Mouse (Mus musculus): ENCODE results near the gene Ugt2a1. TPM values are rescaled to one million over a fixed set of nuclear protein-coding genes. Genes with fewer than 3 reads are reported as not detected.
"Not testable (repeated sequence)": the region's sequence is repeated elsewhere in the genome, so short reads cannot be mapped to it uniquely, and the experiment has no call there.

Ugt2a1 gene
- polyA plus RNA-seq, 1 experiment from 2014 or later = not detected

DNA sequence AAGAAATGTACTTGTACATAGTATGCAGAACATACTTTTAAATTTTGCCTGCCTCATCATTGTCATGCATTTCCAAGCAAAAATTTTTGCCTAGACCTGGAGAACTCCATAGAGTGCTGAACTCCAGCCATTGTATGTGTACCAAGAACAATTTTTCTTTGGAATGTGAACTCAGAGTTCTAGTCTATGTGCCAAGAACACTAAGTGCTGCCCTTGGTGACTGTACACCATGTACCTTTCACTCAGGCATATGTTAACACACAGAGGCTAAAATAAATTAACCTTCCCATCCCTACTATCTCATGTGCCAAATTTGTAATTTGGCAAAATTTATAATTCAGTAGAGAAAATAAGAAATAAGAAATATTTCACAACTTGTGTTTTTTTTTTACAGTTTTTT, 8.3 kb upstream of the Ugt2a1 start:
- Histone ChIP-seq H3K36me3 (ENCODE audit: control insufficient read depth, insufficient read depth, low read length) (no peaks in the 10 kb centered on the region), H3K9me3 (ENCODE audit: control insufficient read depth, low read depth, low read length) (no peaks in the 10 kb centered on the region), H3K9ac (replicated peaks; ENCODE audit: low read depth, low read length) (no peak overlapping the region), H3K4me3 (ENCODE audit: low read depth, low read length) (no peak overlapping the region), H3K27ac (ENCODE audit: low read length) (no peak overlapping the region), H3K4me2 (replicated peaks; ENCODE audit: low read depth, low read length) (no peak overlapping the region), H3K4me1 (ENCODE audit: control insufficient read depth, insufficient read depth, low read length) (no peaks in the 10 kb centered on the region), H3K27me3 (ENCODE audit: control insufficient read depth, insufficient read depth, low read length) (no peaks in the 10 kb centered on the region)
- no peak for ATAC-seq (ENCODE audit: insufficient number of reproducible peaks, insufficient read depth, low FRiP score, low read depth)

- not testable (repeated sequence) for H3K27ac ChIP-seq (ENCODE audit: low read length); H3K27me3 ChIP-seq (ENCODE audit: control insufficient read depth, insufficient read depth, low read length); H3K4me2 ChIP-seq (replicated peaks; ENCODE audit: low read depth, low read length); H3K36me3 ChIP-seq (ENCODE audit: control insufficient read depth, insufficient read depth, low read length); H3K9ac ChIP-seq (replicated peaks; ENCODE audit: low read depth, low read length); H3K4me1 ChIP-seq (ENCODE audit: control insufficient read depth, insufficient read depth, low read length); H3K9me3 ChIP-seq (ENCODE audit: control insufficient read depth, low read depth, low read length); H3K4me3 ChIP-seq (ENCODE audit: low read depth, low read length); ATAC-seq (ENCODE audit: insufficient number of reproducible peaks, insufficient read depth, low FRiP score, low read depth)
- WGBS = 74% methylated on average over 1 of the region's 1 CpGs
Observed at GRCm38 (mm10) chr5:87486706-87487105, 4.0 kb downstream of the Ugt2a1 start, which contains the start of gene Gm43638. Gene Gm43638, minus strand, starts transcription at chr5:87486806.

- H3K27ac ChIP-seq (ENCODE audit: low read length) = no peak within 1 kb of the TSS
- H3K9ac ChIP-seq (replicated peaks; ENCODE audit: low read depth, low read length) = no peak within 1 kb of the TSS
- no peaks in the 10 kb centered on the region for H3K4me1 ChIP-seq (ENCODE audit: control insufficient read depth, insufficient read depth, low read length)
- ATAC-seq (ENCODE audit: insufficient number of reproducible peaks, insufficient read depth, low FRiP score, low read depth) = no peak
- no peak within 1 kb of the TSS for H3K4me3 ChIP-seq (ENCODE audit: low read depth, low read length)
- no peaks in the 10 kb centered on the region for H3K9me3 ChIP-seq (ENCODE audit: control insufficient read depth, low read depth, low read length)
- no peak within 1 kb of the TSS for H3K4me2 ChIP-seq (replicated peaks; ENCODE audit: low read depth, low read length)
- H3K27me3 ChIP-seq (ENCODE audit: control insufficient read depth, insufficient read depth, low read length) = no peaks in the 10 kb centered on the region
- H3K36me3 ChIP-seq (ENCODE audit: control insufficient read depth, insufficient read depth, low read length) = no peaks in the 10 kb centered on the region
- 82% methylated on average over 5 of the region's 5 CpGs for WGBS
Observed at GRCm38 (mm10) chr5:87482160-87482559, 8.5 kb downstream of the Ugt2a1 start, which contains the start of gene Ugt2a2. Gene Ugt2a2, minus strand, starts transcription at chr5:87482260.

DNA sequence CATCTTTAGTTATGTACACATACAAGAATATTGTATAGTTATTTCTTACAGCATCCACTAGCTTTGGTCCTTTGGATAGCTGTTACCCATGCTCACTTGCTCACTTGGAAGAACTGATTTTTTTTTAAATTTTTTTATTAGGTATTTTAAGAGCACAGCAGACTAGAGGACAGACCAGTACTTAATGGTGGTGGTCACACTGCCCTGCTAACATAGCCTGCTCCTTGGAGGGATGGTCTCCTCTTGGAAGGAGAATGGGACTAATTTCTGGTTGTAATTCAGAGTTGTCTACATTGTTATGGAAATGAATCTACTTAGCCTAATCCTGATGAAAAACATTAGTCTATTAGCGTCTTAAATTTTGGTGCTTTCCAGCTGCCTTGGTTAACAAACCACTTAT, 31.9 kb downstream of the Ugt2a1 start:
- no peak for ATAC-seq (ENCODE audit: insufficient number of reproducible peaks, insufficient read depth, low FRiP score, low read depth)
- H3K4me3 ChIP-seq (ENCODE audit: low read depth, low read length) = no peak overlapping the region
- H3K9me3 ChIP-seq (ENCODE audit: control insufficient read depth, low read depth, low read length) = no peaks in the 10 kb centered on the region
- H3K4me2 ChIP-seq (replicated peaks; ENCODE audit: low read depth, low read length) = no peak overlapping the region
- no peak overlapping the region for H3K27ac ChIP-seq (ENCODE audit: low read length)
- 52% methylated on average over 1 of the region's 1 CpGs for WGBS
- no peak overlapping the region for H3K9ac ChIP-seq (replicated peaks; ENCODE audit: low read depth, low read length)
- H3K4me1 ChIP-seq (ENCODE audit: control insufficient read depth, insufficient read depth, low read length) = no peaks in the 10 kb centered on the region
- no peaks in the 10 kb centered on the region for H3K27me3 ChIP-seq (ENCODE audit: control insufficient read depth, insufficient read depth, low read length)
- no peaks in the 10 kb centered on the region for H3K36me3 ChIP-seq (ENCODE audit: control insufficient read depth, insufficient read depth, low read length)

DNA sequence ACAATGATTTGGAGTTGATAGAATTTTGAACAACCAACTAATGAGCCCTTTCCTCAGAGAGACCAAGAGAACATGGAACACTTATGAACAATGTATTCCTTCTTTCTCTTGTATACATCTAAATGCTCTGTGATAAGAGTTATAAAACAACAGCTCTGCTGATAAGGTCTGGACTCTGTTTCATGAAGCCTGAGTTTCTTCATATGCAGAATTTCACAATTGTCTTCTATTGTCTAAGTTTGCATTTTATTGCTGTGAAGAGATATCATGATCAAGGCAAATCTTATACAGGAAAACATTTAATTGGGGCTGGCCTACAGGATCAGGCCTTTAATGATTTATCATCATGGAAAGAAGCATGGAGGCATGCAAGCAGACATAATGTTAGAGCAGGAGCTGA, 33.0 kb downstream of the Ugt2a1 start:
- Histone ChIP-seq H3K9ac (replicated peaks; ENCODE audit: low read depth, low read length) (no peak overlapping the region), H3K27me3 (ENCODE audit: control insufficient read depth, insufficient read depth, low read length) (no peaks in the 10 kb centered on the region), H3K4me3 (ENCODE audit: low read depth, low read length) (no peak overlapping the region), H3K4me1 (ENCODE audit: control insufficient read depth, insufficient read depth, low read length) (no peaks in the 10 kb centered on the region), H3K9me3 (ENCODE audit: control insufficient read depth, low read depth, low read length) (no peaks in the 10 kb centered on the region), H3K27ac (ENCODE audit: low read length) (no peak overlapping the region), H3K4me2 (replicated peaks; ENCODE audit: low read depth, low read length) (no peak overlapping the region), H3K36me3 (ENCODE audit: control insufficient read depth, insufficient read depth, low read length) (no peaks in the 10 kb centered on the region)
- ATAC-seq (ENCODE audit: insufficient number of reproducible peaks, insufficient read depth, low FRiP score, low read depth) = no peak

GRCm38 (mm10) chr5:87456216-87456850, 34.3 kb downstream of the Ugt2a1 start:
- Histone ChIP-seq H3K27me3 (ENCODE audit: control insufficient read depth, insufficient read depth, low read length) (no peaks in the 10 kb centered on the region), H3K36me3 (ENCODE audit: control insufficient read depth, insufficient read depth, low read length) (no peaks in the 10 kb centered on the region), H3K4me3 (ENCODE audit: low read depth, low read length) (no peak overlapping the region), H3K27ac (ENCODE audit: low read length) (no peak overlapping the region), H3K9ac (replicated peaks; ENCODE audit: low read depth, low read length) (no peak overlapping the region), H3K9me3 (ENCODE audit: control insufficient read depth, low read depth, low read length) (no peaks in the 10 kb centered on the region), H3K4me1 (ENCODE audit: control insufficient read depth, insufficient read depth, low read length) (no peaks in the 10 kb centered on the region), H3K4me2 (replicated peaks; ENCODE audit: low read depth, low read length) (no peak overlapping the region)
- no peak for ATAC-seq (ENCODE audit: insufficient number of reproducible peaks, insufficient read depth, low FRiP score, low read depth)
- WGBS = 88% methylated on average over 3 of the region's 3 CpGs

GRCm38 (mm10) chr5:87455519-87455918, 35.2 kb downstream of the Ugt2a1 start:
- Histone ChIP-seq H3K4me3 (ENCODE audit: low read depth, low read length) (no peak overlapping the region), H3K9me3 (ENCODE audit: control insufficient read depth, low read depth, low read length) (no peaks in the 10 kb centered on the region), H3K4me1 (ENCODE audit: control insufficient read depth, insufficient read depth, low read length) (no peaks in the 10 kb centered on the region), H3K4me2 (replicated peaks; ENCODE audit: low read depth, low read length) (no peak overlapping the region), H3K27me3 (ENCODE audit: control insufficient read depth, insufficient read depth, low read length) (no peaks in the 10 kb centered on the region), H3K9ac (replicated peaks; ENCODE audit: low read depth, low read length) (no peak overlapping the region), H3K27ac (ENCODE audit: low read length) (no peak overlapping the region), H3K36me3 (ENCODE audit: control insufficient read depth, insufficient read depth, low read length) (no peaks in the 10 kb centered on the region)
- no peak for ATAC-seq (ENCODE audit: insufficient number of reproducible peaks, insufficient read depth, low FRiP score, low read depth)

DNA sequence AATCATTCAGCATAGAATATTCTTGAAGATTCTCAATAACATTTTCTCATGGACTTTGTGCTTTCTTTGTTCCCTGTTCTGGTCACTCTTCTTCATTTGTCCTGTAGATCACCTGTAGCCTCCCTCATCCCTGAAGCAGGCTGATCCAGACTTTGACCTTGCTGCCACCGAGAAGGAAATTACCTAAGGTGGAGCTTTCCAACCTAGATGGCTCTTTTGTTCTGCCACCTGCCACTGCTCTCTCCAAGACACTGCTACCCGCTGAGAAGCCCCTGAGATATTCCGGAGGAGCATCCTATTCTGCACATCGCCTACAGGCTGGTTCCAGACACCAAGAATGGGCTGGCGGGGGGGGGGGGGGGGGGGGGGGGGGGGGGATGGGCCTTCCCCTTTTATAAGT, 38.2 kb downstream of the Ugt2a1 start:
- H3K4me3 ChIP-seq (ENCODE audit: low read depth, low read length); H3K27me3 ChIP-seq (ENCODE audit: control insufficient read depth, insufficient read depth, low read length); H3K4me1 ChIP-seq (ENCODE audit: control insufficient read depth, insufficient read depth, low read length); H3K9ac ChIP-seq (replicated peaks; ENCODE audit: low read depth, low read length); H3K9me3 ChIP-seq (ENCODE audit: control insufficient read depth, low read depth, low read length); H3K27ac ChIP-seq (ENCODE audit: low read length); H3K36me3 ChIP-seq (ENCODE audit: control insufficient read depth, insufficient read depth, low read length); H3K4me2 ChIP-seq (replicated peaks; ENCODE audit: low read depth, low read length); ATAC-seq (ENCODE audit: insufficient number of reproducible peaks, insufficient read depth, low FRiP score, low read depth): not testable (repeated sequence)
- WGBS = 80% methylated on average over 4 of the region's 5 CpGs

GRCm38 (mm10) chr5:87436264-87436663, 54.4 kb downstream of the Ugt2a1 start:
- Histone ChIP-seq H3K9ac (replicated peaks; ENCODE audit: low read depth, low read length) (no peak overlapping the region), H3K27me3 (ENCODE audit: control insufficient read depth, insufficient read depth, low read length) (no peaks in the 10 kb centered on the region), H3K4me1 (ENCODE audit: control insufficient read depth, insufficient read depth, low read length) (no peaks in the 10 kb centered on the region), H3K27ac (ENCODE audit: low read length) (no peak overlapping the region), H3K4me2 (replicated peaks; ENCODE audit: low read depth, low read length) (no peak overlapping the region), H3K36me3 (ENCODE audit: control insufficient read depth, insufficient read depth, low read length) (no peaks in the 10 kb centered on the region), H3K4me3 (ENCODE audit: low read depth, low read length) (no peak overlapping the region), H3K9me3 (ENCODE audit: control insufficient read depth, low read depth, low read length) (no peaks in the 10 kb centered on the region)
- 41% methylated on average over 3 of the region's 3 CpGs for WGBS
- 0 out of 2 replicates have a peak, but pooled peaks have one; percentile 37 for ATAC-seq (ENCODE audit: insufficient number of reproducible peaks, insufficient read depth, low FRiP score, low read depth)
